Mouse (Mus musculus) B cell, adult 2 months (primary cell): Measurements from ENCODE around the gene Faim.
A peak's percentile ranks its signal among the peaks of the same experiment; 100 is the strongest.

Experiments used
- DNase-seq, 2 experiments: peaks; one replicate each; pipeline ENCODE4 v3.0.0; 2022

Faim gene

GRCm38 (mm10) chr9:98985800-98986475 lies at the start of gene Faim:
Gene Faim, plus strand, starts transcription at chr9:98986373.
- peak; percentile 100 for DNase-seq

GRCm38 (mm10) chr9:98939290-98939689 lies 46.9 kb upstream of the Faim start:
- peak in 1 of 2 experiments; percentile 12 for DNase-seq

GRCm38 (mm10) chr9:98952171-98953050 lies 33.8 kb upstream of the Faim start:
- DNase-seq, result no peak

GRCm38 (mm10) chr9:98953291-98953690 lies 32.9 kb upstream of the Faim start:
- DNase-seq, result no peak

GRCm38 (mm10) chr9:98953830-98954229 lies 32.3 kb upstream of the Faim start:
- no peak for DNase-seq

- DNase-seq, result no peak
Measured at GRCm38 (mm10) chr9:98954391-98955102, 31.6 kb upstream of the Faim start.

- DNase-seq, result no peak
Measured at GRCm38 (mm10) chr9:98955103-98955715, 31.0 kb upstream of the Faim start, which contains the start of gene Foxl2. Gene Foxl2, plus strand, starts transcription at chr9:98955288.

- DNase-seq, result no peak
Measured at GRCm38 (mm10) chr9:98955716-98956224, 30.4 kb upstream of the Faim start.

- peak in 1 of 2 experiments; percentile 22 for DNase-seq
Measured at GRCm38 (mm10) chr9:98956591-98957381, 29.4 kb upstream of the Faim start.

- DNase-seq, result peak in 1 of 2 experiments; percentile 23
Measured at GRCm38 (mm10) chr9:98957751-98958351, 28.3 kb upstream of the Faim start.

GRCm38 (mm10) chr9:98958628-98959027 lies 27.5 kb upstream of the Faim start:
- DNase-seq, result no peak

- no peak for DNase-seq
Measured at GRCm38 (mm10) chr9:98959851-98960250, 26.3 kb upstream of the Faim start.

GRCm38 (mm10) chr9:98960348-98960747 lies 25.8 kb upstream of the Faim start:
- peak in 1 of 2 experiments; percentile 31 for DNase-seq

GRCm38 (mm10) chr9:98961591-98962477 lies 24.3 kb upstream of the Faim start:
- no peak for DNase-seq

GRCm38 (mm10) chr9:98962478-98963142 lies 23.6 kb upstream of the Faim start:
- DNase-seq, result no peak

- no peak for DNase-seq
Measured at GRCm38 (mm10) chr9:98963661-98964060, 22.5 kb upstream of the Faim start.

GRCm38 (mm10) chr9:98965084-98965483 lies 21.1 kb upstream of the Faim start:
- DNase-seq, result peak; percentile 39 to 42

GRCm38 (mm10) chr9:98973101-98973521 lies 13.1 kb upstream of the Faim start:
- DNase-seq, result no peak

GRCm38 (mm10) chr9:98973561-98973960 lies 12.6 kb upstream of the Faim start:
- no peak for DNase-seq

GRCm38 (mm10) chr9:98974898-98975297 lies 11.3 kb upstream of the Faim start:
- DNase-seq, result no peak
